Mouse (Mus musculus) urinary bladder, postnatal 25 days (tissue): ENCODE measurements around the gene Slc4a1.

Experiments
- DNase-seq: peaks from one replicate; pipeline ENCODE4 v3.0.0; 2022; ENCODE audit warnings: low spot score

Gene Slc4a1

GRCm38 (mm10) chr11:102374108-102374725, 8.2 kb upstream of the Slc4a1 start:
- DNase-seq, result no peak

GRCm38 (mm10) chr11:102373646-102374045, 7.6 kb upstream of the Slc4a1 start:
- no peak for DNase-seq

- no peak for DNase-seq
Observed at GRCm38 (mm10) chr11:102372936-102373335, 6.9 kb upstream of the Slc4a1 start.

- no peak for DNase-seq
Observed at GRCm38 (mm10) chr11:102371926-102372685, 6.1 kb upstream of the Slc4a1 start.

- no peak for DNase-seq
Observed at GRCm38 (mm10) chr11:102370285-102370684, 4.3 kb upstream of the Slc4a1 start.

GRCm38 (mm10) chr11:102369263-102369662, 3.3 kb upstream of the Slc4a1 start:
- no peak for DNase-seq

GRCm38 (mm10) chr11:102368347-102368746, 2.3 kb upstream of the Slc4a1 start:
- DNase-seq, result no peak

- no peak for DNase-seq
Observed at GRCm38 (mm10) chr11:102367504-102368280, 1.7 kb upstream of the Slc4a1 start.

GRCm38 (mm10) chr11:102365699-102366098, 304 bp downstream of the Slc4a1 start:
- DNase-seq, result no peak

- DNase-seq, result no peak
Observed at GRCm38 (mm10) chr11:102364570-102365371, 1.2 kb downstream of the Slc4a1 start.

GRCm38 (mm10) chr11:102363623-102364022, 2.4 kb downstream of the Slc4a1 start:
- DNase-seq, result no peak

GRCm38 (mm10) chr11:102361776-102362495, 4.1 kb downstream of the Slc4a1 start:
- DNase-seq, result no peak

GRCm38 (mm10) chr11:102358365-102358764, 7.6 kb downstream of the Slc4a1 start:
- DNase-seq, result no peak

GRCm38 (mm10) chr11:102356636-102357350, 9.2 kb downstream of the Slc4a1 start:
- DNase-seq, result no peak

- no peak for DNase-seq
Observed at GRCm38 (mm10) chr11:102356190-102356589, 9.8 kb downstream of the Slc4a1 start.

- no peak for DNase-seq
Observed at GRCm38 (mm10) chr11:102355501-102355900, 10.5 kb downstream of the Slc4a1 start.

- no peak for DNase-seq
Observed at GRCm38 (mm10) chr11:102353021-102353431, 13.0 kb downstream of the Slc4a1 start.

- no peak for DNase-seq
Observed at GRCm38 (mm10) chr11:102352378-102352777, 13.6 kb downstream of the Slc4a1 start.

GRCm38 (mm10) chr11:102350981-102351523, 15.0 kb downstream of the Slc4a1 start:
- no peak for DNase-seq

- no peak for DNase-seq
Observed at GRCm38 (mm10) chr11:102350416-102350815, 15.6 kb downstream of the Slc4a1 start.
